Mouse (Mus musculus): ENCODE data around the gene Lsm12.

Gene Lsm12

GRCm38 (mm10) chr11:102184646-102185495 lies at the start of gene Lsm12:
Gene Lsm12, minus strand, starts transcription at chr11:102185296.
- DNase-seq (ENCODE audit: low read depth, low spot score), result peak; percentile 97

- DNase-seq (ENCODE audit: low read depth, low spot score), result peak; percentile 99
These were observed 45.1 kb upstream of the Lsm12 start, which contains the start of gene Hdac5 for GRCm38 (mm10) chr11:102230006-102230741. Gene Hdac5, minus strand, starts transcription at chr11:102230166.

- peak; percentile 39 for DNase-seq (ENCODE audit: low read depth, low spot score)
These were observed 44.3 kb upstream of the Lsm12 start for GRCm38 (mm10) chr11:102229331-102229953.

GRCm38 (mm10) chr11:102228646-102229268 lies 43.7 kb upstream of the Lsm12 start:
- DNase-seq (ENCODE audit: low read depth, low spot score), result no peak

GRCm38 (mm10) chr11:102228191-102228545 lies 43.1 kb upstream of the Lsm12 start:
- DNase-seq (ENCODE audit: low read depth, low spot score), result no peak

- DNase-seq (ENCODE audit: low read depth, low spot score), result no peak
These were observed 42.4 kb upstream of the Lsm12 start for GRCm38 (mm10) chr11:102227270-102228190.

- DNase-seq (ENCODE audit: low read depth, low spot score), result no peak
These were observed 41.2 kb upstream of the Lsm12 start for GRCm38 (mm10) chr11:102226067-102226978.

- no peak for DNase-seq (ENCODE audit: low read depth, low spot score)
These were observed 40.1 kb upstream of the Lsm12 start for GRCm38 (mm10) chr11:102225221-102225620.

GRCm38 (mm10) chr11:102224686-102225085 lies 39.6 kb upstream of the Lsm12 start:
- peak; percentile 55 for DNase-seq (ENCODE audit: low read depth, low spot score)

GRCm38 (mm10) chr11:102223166-102223565 lies 38.1 kb upstream of the Lsm12 start:
- DNase-seq (ENCODE audit: low read depth, low spot score), result peak; percentile 73

- DNase-seq (ENCODE audit: low read depth, low spot score), result no peak
These were observed 36.9 kb upstream of the Lsm12 start for GRCm38 (mm10) chr11:102221954-102222351.

GRCm38 (mm10) chr11:102221243-102221953 lies 36.3 kb upstream of the Lsm12 start:
- no peak for DNase-seq (ENCODE audit: low read depth, low spot score)

- no peak for DNase-seq (ENCODE audit: low read depth, low spot score)
These were observed 35.4 kb upstream of the Lsm12 start for GRCm38 (mm10) chr11:102220451-102220850.

GRCm38 (mm10) chr11:102219994-102220346 lies 34.9 kb upstream of the Lsm12 start:
- no peak for DNase-seq (ENCODE audit: low read depth, low spot score)

GRCm38 (mm10) chr11:102219247-102219993 lies 34.3 kb upstream of the Lsm12 start:
- DNase-seq (ENCODE audit: low read depth, low spot score), result no peak

GRCm38 (mm10) chr11:102218783-102219182 lies 33.7 kb upstream of the Lsm12 start:
- peak; percentile 83 for DNase-seq (ENCODE audit: low read depth, low spot score)

GRCm38 (mm10) chr11:102217876-102218430 lies 32.9 kb upstream of the Lsm12 start:
- no peak for DNase-seq (ENCODE audit: low read depth, low spot score)

GRCm38 (mm10) chr11:102217396-102217795 lies 32.3 kb upstream of the Lsm12 start:
- DNase-seq (ENCODE audit: low read depth, low spot score), result no peak

Measured in ZHBTc4 (cell line).